Mouse (Mus musculus) intestine, embryonic 15.5 days (tissue): ENCODE measurements around the gene Synrg. TPM values are rescaled to one million over a fixed set of nuclear protein-coding genes. Genes with fewer than 3 reads are reported as not detected.

Experiments used
- ATAC-seq: fragments of 200-750 bp; cut with Nextera tagmentation; 2 replicates; pipeline ENCODE4 v1.8.0; 2017; ENCODE audit warnings: moderate TSS enrichment, moderate library complexity
- H3K27ac ChIP-seq: fragments of 300-500 bp; sonication (generic); 2 replicates; pipeline ENCODE4 v1.5.1; 2015; ENCODE audit warnings: mild to moderate bottlenecking, inconsistent platforms
- H3K27me3 ChIP-seq: fragments of 300-500 bp; sonication (generic); replicated peaks from 2 replicates; pipeline ENCODE4 v1.6.1; 2015; ENCODE audit warnings: inconsistent platforms
- H3K36me3 ChIP-seq: fragments of 300-500 bp; sonication (generic); 2 replicates; pipeline ENCODE4 v1.6.1; 2015; ENCODE audit warnings: inconsistent platforms
- H3K4me1 ChIP-seq: fragments of 300-500 bp; sonication (generic); replicated peaks from 2 replicates; pipeline ENCODE4 v1.6.1; 2015; ENCODE audit warnings: inconsistent platforms
- H3K4me2 ChIP-seq: fragments of 300-500 bp; sonication (generic); replicated peaks from 2 replicates; pipeline ENCODE4 v1.6.1; 2015; ENCODE audit warnings: mild to moderate bottlenecking, inconsistent platforms
- H3K4me3 ChIP-seq: fragments of 300-500 bp; sonication (generic); replicated peaks from 2 replicates; pipeline ENCODE4 v1.5.1; 2015; ENCODE audit warnings: inconsistent platforms
- H3K9ac ChIP-seq: fragments of 300-500 bp; sonication (generic); 2 replicates; pipeline ENCODE4 v1.6.1; 2015; ENCODE audit warnings: inconsistent platforms
- H3K9me3 ChIP-seq: fragments of 300-500 bp; sonication (generic); 2 replicates; pipeline ENCODE4 v1.6.1; 2016; ENCODE audit warnings: inconsistent platforms
- WGBS: fragments of 180-500 bp; shearing (Covaris S2); methylation state at CpG from one replicate; pipeline ENCODE4 v1.1.7; 2015; 5-methylcytosine and 5-hydroxymethylcytosine counted together
- polyA plus RNA-seq: library from polyadenylated mRNA; unstranded; fragments of >200 nt; fragmentation: Nextera tagmentation; extraction: Ambion mirVana; gene quantifications from 2 replicates; pipeline ENCODE4 v1.2.1, GENCODE M21; 2015

Gene Synrg
- polyA plus RNA-seq, 1 experiment from 2014 or later, result 10.8 TPM

GRCm38 (mm10) chr11:83995535-83995950 is 31.3 kb downstream of the Synrg start:
- no peak overlapping the region for H3K9ac ChIP-seq
- H3K4me2 ChIP-seq, result no peak overlapping the region
- H3K27me3 ChIP-seq, result no peaks in the 10 kb centered on the region
- H3K9me3 ChIP-seq, result no peaks in the 10 kb centered on the region
- 96% methylated on average over 2 of the region's 2 CpGs for WGBS
- H3K36me3 ChIP-seq, result peaks cover 5% of the 10 kb centered on the region; the same call in 1 of the 2 replicates
- H3K4me1 ChIP-seq, result no peaks in the 10 kb centered on the region
- H3K4me3 ChIP-seq, result no peak overlapping the region
- H3K27ac ChIP-seq, result no peak overlapping the region
- no peak for ATAC-seq

DNA sequence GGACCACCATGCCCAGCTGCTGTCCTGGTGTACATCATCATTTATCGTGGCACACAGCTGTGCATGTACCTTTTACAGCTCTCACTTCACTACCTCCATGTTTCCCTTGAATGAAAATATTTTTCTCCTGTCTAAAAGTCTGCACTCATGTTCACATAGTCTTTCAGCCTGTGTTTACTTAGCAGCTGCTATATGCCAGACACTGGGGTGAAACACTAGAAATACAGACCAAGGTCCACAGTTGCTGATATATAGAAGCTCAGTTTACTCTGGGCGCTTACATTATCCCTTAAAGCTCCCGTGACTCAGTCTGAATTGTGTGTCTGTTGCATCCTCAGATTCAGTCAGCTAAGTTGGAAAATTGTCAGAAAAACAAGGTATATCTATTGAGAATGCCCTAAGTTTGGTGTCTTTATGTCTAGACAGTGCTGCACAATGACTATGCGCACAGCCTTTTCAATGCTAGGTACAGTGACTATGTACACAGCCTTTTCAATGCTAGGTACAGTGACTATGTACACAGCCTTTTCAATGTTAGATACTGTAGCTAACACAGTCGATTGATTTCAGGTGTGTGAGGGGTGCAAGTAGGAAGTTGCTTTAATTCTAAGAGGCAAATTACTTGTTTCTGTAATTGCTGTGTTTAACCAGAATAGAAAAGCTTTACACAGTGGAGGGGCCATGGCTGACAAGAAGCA is 33.1 kb downstream of the Synrg start:
- Histone ChIP-seq H3K9ac (no peak overlapping the region), H3K9me3 (no peaks in the 10 kb centered on the region), H3K27me3 (no peaks in the 10 kb centered on the region), H3K36me3 (0 out of 2 replicates have a peak, but pooled peaks cover 2% of the 10 kb centered on the region), H3K4me2 (no peak overlapping the region), H3K4me3 (no peak overlapping the region), H3K4me1 (no peaks in the 10 kb centered on the region), H3K27ac (no peak overlapping the region)
- ATAC-seq, result no peak
- 79% methylated on average over 5 of the region's 5 CpGs for WGBS

DNA sequence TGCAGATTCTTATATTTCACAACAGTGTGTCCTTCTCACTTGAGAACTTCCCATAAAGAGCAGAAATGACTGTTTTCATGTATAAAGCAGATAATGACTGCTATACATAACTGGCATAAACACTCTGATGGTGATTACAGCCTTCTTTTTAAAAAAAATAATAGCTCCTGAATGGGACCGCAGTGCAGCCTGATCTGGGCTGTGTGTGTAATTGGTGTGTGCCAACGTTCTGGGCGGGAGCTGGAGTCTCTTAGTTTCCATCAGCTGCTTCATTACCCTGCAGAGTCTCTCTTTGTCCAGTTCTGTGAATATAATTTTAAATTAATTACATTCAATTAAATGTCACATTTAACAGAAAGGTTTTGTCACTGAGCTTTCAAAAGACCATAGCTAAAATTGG is 34.8 kb downstream of the Synrg start:
- ATAC-seq, result no peak

GRCm38 (mm10) chr11:83999411-83999915 is 35.2 kb downstream of the Synrg start:
- WGBS, result 92% methylated on average over 4 of the region's 4 CpGs
- no peak overlapping the region for H3K27ac ChIP-seq
- 0 out of 2 replicates have a peak, but pooled peaks cover 5% of the 10 kb centered on the region for H3K36me3 ChIP-seq
- H3K27me3 ChIP-seq, result no peaks in the 10 kb centered on the region
- H3K4me3 ChIP-seq, result no peak overlapping the region
- H3K9me3 ChIP-seq, result no peaks in the 10 kb centered on the region
- no peak for ATAC-seq
- no peak overlapping the region for H3K9ac ChIP-seq
- no peak overlapping the region for H3K4me2 ChIP-seq
- H3K4me1 ChIP-seq, result no peaks in the 10 kb centered on the region

More for the DNA sequence above, 34.8 kb downstream of the Synrg start:
- H3K9ac ChIP-seq, result no peak overlapping the region
- no peaks in the 10 kb centered on the region for H3K27me3 ChIP-seq
- H3K27ac ChIP-seq, result no peak overlapping the region
- H3K36me3 ChIP-seq, result 0 out of 2 replicates have a peak, but pooled peaks cover 5% of the 10 kb centered on the region
- H3K4me2 ChIP-seq, result no peak overlapping the region
- no peaks in the 10 kb centered on the region for H3K4me1 ChIP-seq
- H3K4me3 ChIP-seq, result no peak overlapping the region
- H3K9me3 ChIP-seq, result no peaks in the 10 kb centered on the region
- WGBS, result 86% methylated on average over 3 of the region's 3 CpGs

- H3K9ac ChIP-seq, result no peak overlapping the region
- H3K4me2 ChIP-seq, result no peak overlapping the region
- no peak overlapping the region for H3K4me3 ChIP-seq
- no peak for ATAC-seq
- no peaks in the 10 kb centered on the region for H3K9me3 ChIP-seq
- H3K27me3 ChIP-seq, result no peaks in the 10 kb centered on the region
- 90% methylated on average over 3 of the region's 3 CpGs for WGBS
- H3K36me3 ChIP-seq, result 0 out of 2 replicates have a peak, but pooled peaks cover 3% of the 10 kb centered on the region
- H3K4me1 ChIP-seq, result no peaks in the 10 kb centered on the region
- H3K27ac ChIP-seq, result no peak overlapping the region
Observed at GRCm38 (mm10) chr11:84001257-84001656, 37.0 kb downstream of the Synrg start.

- no peak for ATAC-seq
- H3K4me3 ChIP-seq, result no peak overlapping the region
- peaks cover 7% of the 10 kb centered on the region; the same call in 1 of the 2 replicates for H3K36me3 ChIP-seq
- H3K27ac ChIP-seq, result no peak overlapping the region
- H3K4me2 ChIP-seq, result no peak overlapping the region
- no peak overlapping the region for H3K9ac ChIP-seq
- no peaks in the 10 kb centered on the region for H3K4me1 ChIP-seq
- 90% methylated on average over 6 of the region's 6 CpGs for WGBS
- no peaks in the 10 kb centered on the region for H3K9me3 ChIP-seq
- no peaks in the 10 kb centered on the region for H3K27me3 ChIP-seq
Observed at GRCm38 (mm10) chr11:84003986-84004385, 39.8 kb downstream of the Synrg start.

DNA sequence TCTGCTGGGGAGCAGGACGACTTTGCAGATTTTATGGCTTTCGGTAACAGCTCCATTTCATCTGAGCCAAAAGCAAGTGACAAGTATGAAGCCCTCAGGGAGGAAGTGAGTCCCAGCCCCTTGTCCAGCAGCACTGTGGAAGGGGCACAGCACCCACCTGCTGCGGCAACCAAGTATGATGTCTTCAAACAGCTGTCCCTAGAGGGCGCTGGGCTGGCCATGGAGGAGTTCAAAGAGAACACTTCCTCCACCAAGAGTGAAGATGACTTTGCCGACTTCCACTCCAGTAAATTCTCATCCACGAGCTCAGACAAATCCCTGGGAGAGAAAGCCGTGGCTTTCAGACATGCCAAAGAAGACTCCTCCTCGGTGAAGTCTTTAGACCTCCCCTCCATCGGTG is 44.8 kb downstream of the Synrg start:
- H3K4me1 ChIP-seq, result no peaks in the 10 kb centered on the region
- no peak overlapping the region for H3K4me3 ChIP-seq
- peaks cover 10% of the 10 kb centered on the region; the same call in 1 of the 2 replicates for H3K36me3 ChIP-seq
- no peak overlapping the region for H3K27ac ChIP-seq
- H3K9ac ChIP-seq, result no peak overlapping the region
- ATAC-seq, result no peak
- H3K27me3 ChIP-seq, result no peaks in the 10 kb centered on the region
- no peak overlapping the region for H3K4me2 ChIP-seq
- no peaks in the 10 kb centered on the region for H3K9me3 ChIP-seq
- WGBS, result 84% methylated on average over 9 of the region's 9 CpGs

DNA sequence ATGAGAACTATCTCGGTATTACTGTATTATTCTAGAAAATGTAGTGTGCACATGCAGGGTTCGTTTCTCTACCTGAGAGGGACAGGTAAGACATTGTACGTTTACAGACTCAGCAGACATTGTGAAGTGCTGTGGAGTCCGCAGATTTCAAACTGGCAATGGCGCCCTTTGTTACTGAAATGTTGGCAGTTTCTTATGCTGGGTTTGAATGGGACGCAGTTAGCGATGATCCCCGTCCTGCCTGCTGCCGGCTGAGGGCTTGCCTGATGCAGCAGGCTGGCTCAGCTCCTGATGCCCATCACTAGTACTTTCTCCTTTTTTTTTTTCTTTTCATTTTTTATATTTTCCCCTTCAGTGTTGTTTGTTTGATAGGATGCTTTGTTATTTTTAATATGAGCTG is 46.2 kb downstream of the Synrg start:
- no peak overlapping the region for H3K4me3 ChIP-seq
- WGBS, result 87% methylated on average over 9 of the region's 9 CpGs

DNA sequence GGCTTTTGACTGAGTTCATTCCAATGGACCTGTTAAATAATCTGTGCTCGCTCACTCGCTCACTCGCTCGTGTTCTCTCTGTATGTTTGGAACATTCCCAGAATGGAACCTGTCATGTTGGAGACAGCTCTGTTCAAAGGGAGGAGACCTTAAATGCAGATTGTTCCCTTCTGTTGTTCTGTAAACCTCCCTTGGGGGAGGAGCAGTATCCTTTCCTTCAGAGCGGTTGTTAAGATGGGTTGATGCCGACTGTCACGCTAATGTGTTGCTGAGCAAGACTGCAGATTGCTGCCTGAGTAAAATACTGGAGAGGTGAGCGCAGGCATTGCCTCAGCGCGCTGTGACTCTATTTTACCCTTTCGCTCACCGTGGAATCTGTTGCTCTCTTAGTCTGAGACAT is 46.8 kb downstream of the Synrg start:
- Histone ChIP-seq H3K4me2 (no peak overlapping the region), H3K4me1 (no peaks in the 10 kb centered on the region), H3K27ac (no peak overlapping the region), H3K36me3 (peaks cover 10% of the 10 kb centered on the region; the same call in 1 of the 2 replicates), H3K4me3 (no peak overlapping the region), H3K9me3 (no peaks in the 10 kb centered on the region), H3K27me3 (no peaks in the 10 kb centered on the region), H3K9ac (no peak overlapping the region)
- 53% methylated on average over 12 of the region's 12 CpGs for WGBS
- no peak for ATAC-seq

More for the DNA sequence above, 46.2 kb downstream of the Synrg start:
- no peaks in the 10 kb centered on the region for H3K9me3 ChIP-seq
- H3K27ac ChIP-seq, result no peak overlapping the region
- H3K9ac ChIP-seq, result no peak overlapping the region
- H3K4me1 ChIP-seq, result no peaks in the 10 kb centered on the region
- ATAC-seq, result no peak
- H3K4me2 ChIP-seq, result no peak overlapping the region
- no peaks in the 10 kb centered on the region for H3K27me3 ChIP-seq
- peaks cover 10% of the 10 kb centered on the region; the same call in 1 of the 2 replicates for H3K36me3 ChIP-seq

GRCm38 (mm10) chr11:84011576-84011975 is 47.3 kb downstream of the Synrg start:
- ATAC-seq, result no peak
- no peaks in the 10 kb centered on the region for H3K27me3 ChIP-seq
- no peak overlapping the region for H3K4me3 ChIP-seq
- no peaks in the 10 kb centered on the region for H3K9me3 ChIP-seq
- peaks cover 10% of the 10 kb centered on the region; the same call in 1 of the 2 replicates for H3K36me3 ChIP-seq
- H3K4me2 ChIP-seq, result no peak overlapping the region
- H3K4me1 ChIP-seq, result no peaks in the 10 kb centered on the region
- H3K9ac ChIP-seq, result no peak overlapping the region
- 71% methylated on average over 2 of the region's 2 CpGs for WGBS
- H3K27ac ChIP-seq, result no peak overlapping the region

- 32% methylated on average over 7 of the region's 7 CpGs for WGBS
Observed at GRCm38 (mm10) chr11:84013105-84013504, 48.9 kb downstream of the Synrg start.

DNA sequence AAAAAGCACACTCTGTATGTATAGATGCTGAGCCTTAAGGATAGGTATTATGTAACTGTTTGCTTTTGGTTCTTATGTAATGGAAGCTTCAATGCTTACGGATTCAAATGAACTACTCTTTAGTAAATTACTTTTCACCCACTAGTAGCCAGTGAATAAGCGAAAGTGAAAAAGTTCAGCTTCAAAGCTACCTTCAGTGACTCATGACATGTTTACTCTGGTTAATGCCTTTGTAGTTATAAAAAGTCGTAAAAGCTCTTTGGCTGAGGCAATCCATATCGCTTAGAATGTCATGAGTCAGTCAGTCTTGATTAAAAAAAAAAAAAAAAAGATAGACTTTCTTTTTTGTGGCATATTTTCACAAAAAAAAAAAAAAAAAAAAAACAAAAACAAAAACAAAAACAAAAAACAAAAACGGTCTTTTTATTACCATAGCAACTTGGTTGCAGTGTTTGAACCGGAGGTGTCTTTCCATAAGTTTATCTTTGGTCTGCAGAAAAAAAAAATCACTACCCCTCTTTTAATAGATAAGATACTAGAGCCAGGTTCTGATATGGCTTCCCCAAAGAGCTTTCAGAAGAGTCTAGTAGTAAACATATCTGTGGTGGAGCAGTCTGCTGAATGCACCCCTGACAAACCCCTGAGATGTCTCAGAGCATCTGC is 52.0 kb downstream of the Synrg start:
- H3K4me2 ChIP-seq, result no peak overlapping the region
- WGBS, result 45% methylated on average over 6 of the region's 6 CpGs
- no peak overlapping the region for H3K27ac ChIP-seq
- no peaks in the 10 kb centered on the region for H3K9me3 ChIP-seq
- peaks cover 5% of the 10 kb centered on the region; the same call in 1 of the 2 replicates for H3K36me3 ChIP-seq
- no peak overlapping the region for H3K9ac ChIP-seq
- ATAC-seq, result peak; percentile 65
- H3K4me3 ChIP-seq, result no peak overlapping the region
- no peaks in the 10 kb centered on the region for H3K4me1 ChIP-seq
- H3K27me3 ChIP-seq, result no peaks in the 10 kb centered on the region

More at GRCm38 (mm10) chr11:84013105-84013504, 48.9 kb downstream of the Synrg start:
- no peak overlapping the region for H3K4me2 ChIP-seq
- no peak for ATAC-seq
- no peaks in the 10 kb centered on the region for H3K27me3 ChIP-seq
- no peak overlapping the region for H3K4me3 ChIP-seq
- H3K27ac ChIP-seq, result no peak overlapping the region
- H3K4me1 ChIP-seq, result no peaks in the 10 kb centered on the region
- H3K36me3 ChIP-seq, result peaks cover 10% of the 10 kb centered on the region; the same call in 1 of the 2 replicates
- H3K9me3 ChIP-seq, result no peaks in the 10 kb centered on the region
- H3K9ac ChIP-seq, result no peak overlapping the region
